Mouse (Mus musculus): ENCODE data around the gene Zrsr1.
A peak's percentile ranks its signal among the peaks of the same experiment; 100 is the strongest.

The Zrsr1 gene

DNA sequence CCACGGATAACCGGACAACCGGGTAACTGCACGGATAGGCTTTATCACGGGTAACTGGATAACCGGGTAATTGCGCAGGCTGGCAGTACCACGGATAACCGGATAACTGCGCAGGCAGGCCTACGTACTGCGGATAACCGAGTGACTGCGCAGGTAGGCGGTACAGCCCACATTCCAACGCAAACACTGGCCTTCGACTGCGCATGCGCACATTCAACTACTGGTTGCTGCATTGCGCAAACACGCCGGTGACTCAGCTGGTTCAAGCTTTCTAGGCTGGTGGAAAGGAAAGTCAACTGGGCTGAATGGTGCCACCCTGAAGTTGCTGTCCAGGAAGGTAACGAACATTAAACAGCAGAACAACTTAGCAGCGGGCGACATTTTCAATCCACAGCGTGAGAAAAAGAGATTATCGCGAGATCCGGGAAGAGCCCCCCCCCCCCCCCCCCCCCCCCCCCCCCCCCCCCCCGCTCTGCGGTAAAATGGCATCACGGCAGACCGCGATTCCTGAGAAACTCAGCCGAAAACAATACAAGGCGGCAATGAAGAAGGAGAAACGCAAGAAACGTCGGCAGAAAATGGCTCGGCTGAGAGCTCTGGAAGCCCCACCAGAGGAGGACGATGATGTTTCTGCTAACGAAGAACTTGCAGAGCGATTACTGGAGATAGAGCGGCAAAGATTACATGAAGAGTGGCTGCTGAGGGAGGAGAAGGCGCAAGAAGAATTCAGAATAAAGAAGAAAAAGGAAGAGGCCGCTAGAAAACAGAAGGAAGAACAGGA lies 1.1 kb downstream of the Zrsr1 start:
- peak; percentile 72 to 77 for DNase-seq (ENCODE audit: low spot score in 2 of 2)

DNA sequence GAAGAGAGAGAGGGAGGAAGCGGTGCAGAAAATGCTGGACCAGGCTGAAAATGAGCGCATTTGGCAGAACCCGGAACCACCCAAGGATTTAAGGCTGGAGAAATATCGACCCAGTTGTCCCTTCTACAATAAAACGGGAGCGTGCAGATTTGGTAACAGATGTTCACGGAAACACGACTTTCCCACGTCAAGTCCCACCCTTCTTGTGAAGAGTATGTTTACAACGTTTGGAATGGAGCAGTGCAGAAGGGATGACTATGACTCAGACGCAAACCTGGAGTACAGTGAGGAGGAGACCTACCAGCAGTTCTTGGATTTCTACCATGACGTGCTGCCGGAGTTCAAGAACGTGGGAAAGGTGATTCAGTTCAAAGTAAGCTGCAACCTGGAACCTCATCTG lies 1.8 kb downstream of the Zrsr1 start:
- no peak for DNase-seq (ENCODE audit: low spot score in 2 of 2)

DNA sequence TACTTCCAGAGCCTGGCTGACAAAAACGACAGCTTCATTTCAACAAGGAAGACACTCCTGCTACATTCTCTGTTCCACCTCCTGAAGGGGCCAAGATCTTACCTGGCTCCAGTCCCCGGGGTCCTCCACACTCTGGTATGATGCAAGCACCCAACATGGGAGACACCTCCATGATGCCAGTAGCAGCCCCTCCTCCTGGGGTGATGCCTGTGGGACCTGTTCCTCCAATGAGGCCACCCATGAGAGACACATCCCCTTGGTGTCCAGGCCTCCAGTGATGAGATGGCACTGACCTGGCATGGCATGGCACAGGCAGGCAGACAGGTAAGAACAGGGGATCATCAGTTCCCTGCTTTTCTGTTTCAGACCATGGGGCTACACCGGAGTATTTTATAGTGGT lies 6.4 kb downstream of the Zrsr1 start:
- DNase-seq (ENCODE audit: low spot score in 2 of 2): no peak

DNA sequence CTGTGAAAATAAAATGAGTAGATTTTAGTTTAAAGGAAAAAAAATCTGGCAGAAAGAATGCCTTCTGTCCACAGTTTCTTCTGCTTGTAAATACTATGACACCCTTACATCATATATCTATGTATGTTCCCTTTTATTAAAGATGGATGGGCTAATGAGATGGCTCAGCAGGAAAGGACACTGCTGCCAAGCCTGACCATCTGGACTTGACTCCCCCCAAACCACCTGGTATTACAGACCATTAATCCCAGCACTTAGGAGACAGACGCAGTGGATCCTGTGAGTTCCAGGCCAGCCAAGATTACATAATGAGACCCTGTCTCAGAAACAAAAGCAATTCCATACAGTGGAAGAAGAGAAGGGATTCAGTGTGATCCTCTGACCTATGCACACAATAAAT lies 6.9 kb downstream of the Zrsr1 start:
- no peak for DNase-seq (ENCODE audit: low spot score in 2 of 2)

DNA sequence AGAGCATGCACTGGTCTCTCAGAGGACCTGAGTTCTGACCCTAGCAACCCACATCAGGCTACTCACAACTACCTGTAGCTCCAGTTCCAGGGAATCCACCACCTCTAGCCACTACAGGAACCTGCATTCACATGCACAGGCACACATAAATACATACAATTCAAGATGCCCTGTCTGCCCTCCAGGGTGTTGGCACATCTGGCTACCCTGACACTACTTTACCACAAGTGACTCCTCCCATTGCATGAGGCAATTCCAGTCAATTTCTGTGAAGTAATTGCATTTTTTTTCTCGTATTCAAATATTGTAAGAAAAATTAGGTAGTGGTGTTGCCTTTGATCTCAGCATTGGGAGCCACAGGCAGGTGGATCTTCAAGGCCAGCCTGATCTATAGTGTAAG lies 7.4 kb downstream of the Zrsr1 start:
- no peak for DNase-seq (ENCODE audit: low spot score in 2 of 2)

DNA sequence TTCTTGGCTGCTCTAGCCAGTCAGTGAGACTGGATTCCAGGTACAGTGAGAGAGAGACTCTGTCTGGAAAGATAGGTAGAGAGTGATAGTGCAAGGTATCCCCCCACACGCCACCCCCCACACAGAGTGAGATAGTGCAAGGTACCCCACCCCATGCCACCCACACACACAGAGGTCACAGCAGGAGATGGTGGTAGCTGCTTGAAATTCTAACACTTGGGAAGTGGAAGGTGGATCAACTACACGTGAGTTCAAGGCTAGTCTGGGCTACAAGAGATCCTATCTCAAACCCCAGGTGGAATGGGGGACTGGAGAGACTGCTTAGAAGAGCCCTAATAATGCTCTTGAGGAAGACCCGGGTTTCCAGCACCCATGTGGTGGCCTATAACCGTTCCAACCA lies 9.2 kb downstream of the Zrsr1 start:
- no peak for DNase-seq (ENCODE audit: low spot score in 2 of 2)

DNA sequence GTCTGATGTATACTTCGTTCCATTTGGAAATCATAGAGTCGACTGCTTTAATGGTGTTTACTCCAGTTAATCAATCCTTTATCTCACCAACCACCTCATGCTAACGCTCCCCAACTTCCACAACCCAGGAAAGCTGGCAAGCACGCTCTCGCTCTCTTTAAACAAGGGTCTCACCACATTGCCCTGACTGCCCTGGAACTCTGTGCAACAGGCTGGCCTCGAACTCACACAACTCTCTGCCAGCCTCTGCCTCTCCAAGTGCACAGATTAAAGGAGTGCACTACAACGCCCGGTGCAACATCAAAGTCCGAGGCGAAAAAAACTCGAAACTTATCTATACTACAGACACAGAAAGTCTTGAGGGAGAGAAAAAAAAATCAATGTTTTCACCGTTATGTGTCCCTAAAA lies 9.7 kb downstream of the Zrsr1 start:
- DNase-seq (ENCODE audit: low spot score in 2 of 2): no peak

DNA sequence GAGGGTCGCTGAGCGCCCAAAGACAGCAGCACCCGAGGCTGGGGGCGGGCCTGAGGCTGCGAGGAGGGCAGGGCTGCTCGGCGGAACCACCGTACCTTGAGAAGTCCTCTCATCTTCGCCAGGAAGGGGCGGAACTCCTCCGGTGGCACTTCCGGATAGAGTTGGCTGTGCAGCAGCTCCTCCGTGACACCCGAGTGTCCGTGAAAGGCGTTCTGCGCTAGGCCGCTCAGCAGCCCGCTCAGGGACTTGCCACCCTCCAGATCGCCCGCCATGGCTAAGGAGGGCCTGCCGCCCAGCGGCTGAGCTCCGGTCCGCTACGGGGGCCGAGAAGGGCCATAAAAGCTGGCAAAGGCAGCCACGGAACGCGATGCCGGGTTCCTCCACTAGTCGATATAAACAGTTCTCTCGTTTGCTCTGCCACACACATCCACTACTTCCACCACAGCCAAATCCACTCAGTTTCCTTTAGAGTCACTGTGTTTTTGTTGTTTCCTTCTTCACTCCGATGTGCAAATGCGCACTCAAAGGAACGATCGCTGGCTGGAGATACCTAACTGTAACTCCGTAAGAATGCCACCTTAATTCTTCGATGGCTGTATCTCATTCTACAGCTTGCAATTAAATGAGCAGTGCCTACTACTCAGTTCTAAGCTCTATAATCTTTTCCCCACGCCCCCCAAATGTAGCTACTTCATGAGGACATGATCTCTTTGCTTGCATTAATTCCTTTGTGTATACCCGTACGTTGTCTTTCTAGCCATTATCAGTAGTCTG lies 10.4 kb downstream of the Zrsr1 start, which contains the start of the genes Gm28048 and Commd1:
Gene Gm28048 (minus strand): TSS at position 107 of the 774 bp plus-strand sequence.
Gene Commd1 (minus strand): TSS at position 399 of the 774 bp plus-strand sequence.
- DNase-seq (ENCODE audit: low spot score in 2 of 2): peak; percentile 92 to 97

DNA sequence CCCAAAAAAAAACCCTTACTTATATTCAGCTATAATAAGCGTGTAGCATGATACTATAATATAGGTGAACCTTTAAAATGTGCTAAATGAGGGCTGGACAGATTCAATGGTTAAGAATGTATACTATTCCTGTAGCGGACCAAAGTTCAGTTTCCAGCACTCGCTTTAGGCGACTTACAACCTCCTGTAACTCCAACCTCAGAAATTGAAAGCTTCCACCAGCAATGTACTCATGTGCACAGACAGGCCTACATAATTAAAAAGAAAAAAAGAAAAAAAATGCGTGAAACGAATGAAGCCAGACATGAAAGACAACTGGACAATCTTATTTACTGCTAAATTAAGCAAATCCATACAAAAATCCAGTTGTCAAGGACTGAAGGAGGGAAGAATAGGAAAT lies 11.0 kb downstream of the Zrsr1 start:
- DNase-seq (ENCODE audit: low spot score in 2 of 2): no peak

DNA sequence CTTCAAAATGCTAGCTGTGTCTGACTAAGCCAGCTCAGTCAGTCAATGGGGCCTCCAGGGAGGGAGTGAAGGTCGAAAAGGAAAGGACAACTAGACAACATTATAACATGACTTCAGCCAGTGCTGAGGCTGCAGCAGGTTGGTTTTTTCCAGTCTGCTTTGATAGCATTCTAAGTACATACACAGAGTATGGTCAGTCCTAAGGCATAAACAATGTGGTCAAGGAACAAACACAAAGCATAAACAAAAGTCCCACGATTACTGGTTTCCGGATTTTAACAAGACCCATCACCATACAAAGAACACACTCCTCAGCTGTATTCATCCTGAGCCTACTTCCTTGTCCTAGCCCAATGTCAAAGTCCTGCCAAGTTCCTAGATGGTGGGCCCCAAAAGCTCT lies 13.7 kb downstream of the Zrsr1 start:
- no peak for DNase-seq (ENCODE audit: low spot score in 2 of 2)

DNA sequence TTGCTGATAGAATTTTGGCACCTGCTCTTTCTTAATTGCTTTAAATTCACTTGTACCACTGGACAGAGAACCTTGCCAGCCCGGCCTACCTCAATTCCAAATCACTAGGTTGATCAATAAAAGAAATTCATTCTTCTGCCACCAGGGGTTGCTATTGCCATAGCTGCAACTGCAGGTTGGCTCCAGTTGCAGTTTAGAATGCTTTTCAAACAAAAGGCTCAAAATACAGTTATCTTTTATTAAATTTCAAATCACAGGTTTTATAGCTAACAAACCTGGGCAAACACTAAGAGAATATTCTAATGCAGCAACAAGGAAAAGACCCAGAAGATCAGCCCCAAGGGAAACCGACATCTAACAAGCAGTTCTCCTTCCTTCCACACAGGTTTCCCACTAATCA lies 15.6 kb downstream of the Zrsr1 start:
- no peak for DNase-seq (ENCODE audit: low spot score in 2 of 2)

DNA sequence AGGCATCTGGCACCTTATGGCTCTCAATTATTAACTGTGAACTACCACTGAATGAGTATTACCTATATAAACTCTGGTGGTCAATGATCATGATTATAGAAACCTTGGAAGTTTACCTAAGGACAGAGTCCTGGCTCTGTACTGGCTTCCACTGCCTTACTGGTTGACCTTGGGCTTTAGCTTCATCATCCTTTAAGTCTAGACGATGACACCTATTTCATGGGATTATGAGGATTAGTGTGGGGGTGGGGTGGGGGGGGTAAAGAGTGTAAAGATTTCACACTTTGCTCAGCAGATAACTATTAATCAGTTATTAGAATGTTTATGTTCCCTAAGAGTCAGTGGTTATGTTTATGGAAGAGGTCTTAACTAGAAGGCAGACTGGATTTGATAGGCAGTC lies 18.0 kb downstream of the Zrsr1 start:
- DNase-seq (ENCODE audit: low spot score in 2 of 2): no peak

DNA sequence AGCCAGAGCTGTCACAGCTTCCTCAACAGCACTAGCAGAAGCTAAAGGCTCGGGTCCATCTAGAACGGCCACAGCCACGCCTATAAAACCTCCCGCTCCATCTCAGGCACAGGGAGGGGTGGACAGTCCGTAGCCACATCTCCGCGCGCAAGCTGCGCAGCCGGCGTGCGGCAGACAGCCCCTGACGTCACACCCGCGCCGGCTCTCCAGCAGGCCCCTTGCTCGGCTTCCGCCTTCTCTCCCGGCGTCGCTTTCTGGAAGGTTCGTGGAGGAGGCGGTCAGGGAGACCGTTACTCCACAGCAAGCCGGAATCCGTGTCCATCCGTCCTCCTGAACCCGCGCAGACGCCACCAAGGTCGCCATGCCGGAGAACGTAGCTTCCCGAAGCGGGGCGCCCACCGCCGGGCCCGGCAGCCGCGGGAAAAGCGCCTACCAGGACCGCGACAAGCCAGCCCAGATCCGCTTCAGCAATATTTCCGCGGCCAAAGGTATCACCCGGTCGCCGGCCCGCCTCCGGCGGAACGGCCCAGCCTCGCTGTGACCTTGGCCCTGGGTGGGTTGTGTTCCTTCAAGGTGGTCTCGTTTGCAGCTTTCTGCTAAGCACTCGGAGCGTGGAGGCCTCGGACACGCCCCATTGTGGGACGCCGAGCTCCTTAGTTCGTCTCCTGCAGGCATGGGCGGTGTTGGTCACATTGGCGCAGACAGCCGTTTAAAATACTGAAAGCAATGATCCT lies 18.8 kb downstream of the Zrsr1 start, which contains the start of gene Cct4:
Gene Cct4 (plus strand): TSS at position 127 of the 734 bp plus-strand sequence.
- peak; percentile 87 to 89 for DNase-seq (ENCODE audit: low spot score in 2 of 2)

DNA sequence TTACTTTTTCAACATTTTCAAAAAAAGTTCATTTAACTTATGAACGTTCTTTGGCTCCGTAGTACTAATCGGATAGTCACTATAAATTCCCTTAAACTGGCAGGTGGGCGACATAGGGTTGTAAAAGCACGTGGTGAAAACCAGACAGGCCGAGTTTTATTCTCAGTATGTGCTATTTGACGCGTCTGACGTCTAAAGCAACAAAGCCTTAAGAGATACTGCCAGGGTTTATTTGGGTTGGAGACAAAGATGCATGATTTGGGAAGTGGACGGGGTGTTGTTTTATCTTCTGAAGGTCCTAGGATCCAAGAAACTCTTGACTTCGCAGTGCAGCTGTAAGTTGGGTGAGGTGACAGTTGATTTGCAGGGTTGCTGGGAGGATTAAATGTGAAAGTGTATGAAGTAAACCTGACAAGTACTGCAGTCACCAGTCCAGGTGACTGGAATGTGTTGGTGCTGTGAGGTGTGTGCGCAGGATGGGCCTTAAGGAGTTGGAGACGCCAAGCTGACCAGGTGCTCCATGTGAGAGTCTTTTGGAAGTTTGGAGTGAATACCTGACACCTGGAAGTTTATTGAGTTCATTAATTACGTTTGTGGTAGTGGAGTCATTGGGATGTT lies 19.5 kb downstream of the Zrsr1 start:
- DNase-seq (ENCODE audit: low spot score in 2 of 2): no peak

DNA sequence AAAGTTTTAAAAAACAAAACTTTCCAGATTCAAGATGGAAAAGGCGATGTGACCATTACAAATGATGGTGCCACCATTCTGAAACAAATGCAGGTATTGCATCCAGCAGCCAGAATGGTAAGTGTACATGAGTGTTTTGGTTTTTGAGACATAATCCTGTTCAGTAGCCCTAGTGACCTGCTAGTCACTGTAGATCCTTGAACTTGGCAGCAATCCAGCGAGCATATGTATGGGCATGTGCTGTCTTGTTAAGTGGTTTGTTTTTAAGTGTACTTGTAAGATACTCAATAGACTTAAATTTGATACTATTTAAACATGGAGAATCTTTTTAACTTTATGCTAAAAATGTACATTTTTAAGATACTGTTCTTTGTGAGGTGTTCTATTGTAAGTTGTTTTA lies 22.5 kb downstream of the Zrsr1 start:
- DNase-seq (ENCODE audit: low spot score in 2 of 2): no peak

DNA sequence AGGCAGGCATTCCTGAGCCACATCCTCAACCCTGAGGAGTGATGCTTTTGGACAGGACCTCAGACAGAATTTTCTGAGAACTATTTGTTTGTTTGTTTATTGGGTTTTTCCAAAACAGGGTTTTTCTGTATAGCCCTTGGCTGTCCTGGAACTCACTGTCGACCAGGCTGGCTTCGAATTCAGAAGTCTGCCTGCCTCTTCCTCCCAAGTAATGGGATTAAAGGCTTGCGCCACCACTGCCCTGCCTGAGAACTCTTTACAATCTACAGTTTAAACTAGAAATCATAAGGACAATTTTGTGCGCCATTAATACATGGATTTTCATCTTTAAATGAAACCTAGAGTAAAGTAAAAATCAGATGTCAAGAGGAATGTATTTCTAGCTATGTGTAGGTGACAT lies 23.7 kb downstream of the Zrsr1 start:
- no peak for DNase-seq (ENCODE audit: low spot score in 2 of 2)

DNA sequence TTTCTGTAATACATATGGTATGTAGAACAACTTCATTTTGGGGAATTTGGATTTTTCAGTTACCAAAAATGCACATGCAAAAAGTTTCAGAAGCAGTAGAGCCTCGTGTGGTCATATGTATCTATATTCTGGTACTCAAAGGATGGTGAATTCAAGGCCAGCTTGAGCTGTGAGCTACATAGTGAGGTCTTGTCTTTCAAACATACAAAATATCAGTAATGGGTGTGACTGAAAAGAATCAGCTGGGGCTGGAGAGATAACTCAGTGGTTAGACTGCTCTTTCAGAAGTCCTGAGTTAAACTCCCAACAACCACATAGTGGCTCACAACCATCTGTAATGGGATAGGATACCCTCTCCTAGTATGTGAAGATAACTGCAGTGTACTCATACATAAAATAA lies 26.5 kb downstream of the Zrsr1 start:
- DNase-seq (ENCODE audit: low spot score in 2 of 2): no peak

DNA sequence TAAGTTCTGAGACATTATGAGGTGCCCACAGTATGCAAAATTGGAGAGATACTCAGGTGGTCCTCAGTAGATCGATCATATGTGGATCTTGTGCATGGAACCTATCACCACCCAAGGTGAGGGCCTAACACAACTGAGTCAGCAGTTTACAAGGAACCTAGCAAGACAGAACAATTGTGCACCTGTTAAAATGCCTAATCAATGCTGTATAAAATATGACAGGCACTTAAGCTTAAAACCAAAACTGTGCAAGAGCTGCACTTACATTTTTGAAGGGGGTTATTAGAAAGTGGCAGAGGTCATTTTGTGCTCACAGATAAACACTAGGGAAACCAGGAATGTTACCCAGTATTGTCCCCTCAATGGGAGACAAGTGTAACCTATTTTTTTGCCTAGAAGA lies 33.5 kb downstream of the Zrsr1 start:
- DNase-seq (ENCODE audit: low spot score in 2 of 2): no peak

DNA sequence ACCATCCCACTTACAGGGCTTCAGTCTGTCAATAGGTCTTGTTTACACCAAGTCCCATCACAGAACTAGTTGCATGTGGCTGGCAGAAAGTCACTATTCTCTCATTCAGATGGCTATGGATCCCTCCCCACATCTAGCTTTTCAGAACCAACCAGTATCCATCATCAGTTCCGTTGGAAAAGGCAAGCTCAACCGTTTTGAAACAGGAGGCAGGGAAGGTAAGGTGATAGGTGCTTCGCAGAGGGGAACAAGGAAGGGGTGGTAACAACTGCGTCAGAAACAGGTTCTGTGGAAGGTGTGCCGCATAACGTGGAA lies 35.3 kb downstream of the Zrsr1 start:
- DNase-seq (ENCODE audit: low spot score in 2 of 2): no peak

DNA sequence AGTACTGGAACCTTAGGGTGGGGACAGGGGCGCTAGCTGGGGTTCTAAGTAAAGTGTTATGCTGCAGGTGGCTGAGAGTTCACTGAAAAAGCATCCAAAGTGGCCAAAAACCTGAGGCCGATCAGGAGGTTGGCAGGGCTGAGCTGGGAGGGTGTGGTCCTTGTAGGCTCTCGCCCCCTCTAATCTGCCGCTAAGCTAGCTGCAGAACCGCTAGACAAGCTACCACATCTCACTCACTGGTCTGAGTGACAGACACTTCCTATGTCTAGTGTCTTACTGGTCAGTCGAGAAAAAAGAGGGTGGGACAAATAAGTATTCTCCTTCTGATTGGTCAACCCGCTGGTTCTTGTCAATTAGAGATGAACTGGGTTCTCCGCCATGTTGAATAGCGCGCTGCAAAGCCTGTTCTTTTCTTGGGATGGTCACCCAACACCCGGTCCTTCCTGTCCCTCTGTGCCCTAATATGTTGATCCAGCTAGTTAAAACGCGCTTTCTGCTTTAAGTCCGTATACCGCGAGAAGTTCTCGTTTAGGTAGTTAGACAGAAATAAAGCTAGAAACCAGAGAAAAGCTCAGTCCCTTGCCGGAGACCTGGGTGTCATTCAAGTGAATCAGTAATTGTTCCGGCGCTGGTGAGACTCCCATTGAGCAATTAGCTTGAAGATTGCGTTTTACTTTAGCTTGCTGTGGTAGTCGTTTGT lies 35.8 kb downstream of the Zrsr1 start, which contains the start of gene Fam161a:
Gene Fam161a (plus strand): TSS at position 51 of the 700 bp plus-strand sequence.
- peak; percentile 54 to 70 for DNase-seq (ENCODE audit: low spot score in 2 of 2)

DNA sequence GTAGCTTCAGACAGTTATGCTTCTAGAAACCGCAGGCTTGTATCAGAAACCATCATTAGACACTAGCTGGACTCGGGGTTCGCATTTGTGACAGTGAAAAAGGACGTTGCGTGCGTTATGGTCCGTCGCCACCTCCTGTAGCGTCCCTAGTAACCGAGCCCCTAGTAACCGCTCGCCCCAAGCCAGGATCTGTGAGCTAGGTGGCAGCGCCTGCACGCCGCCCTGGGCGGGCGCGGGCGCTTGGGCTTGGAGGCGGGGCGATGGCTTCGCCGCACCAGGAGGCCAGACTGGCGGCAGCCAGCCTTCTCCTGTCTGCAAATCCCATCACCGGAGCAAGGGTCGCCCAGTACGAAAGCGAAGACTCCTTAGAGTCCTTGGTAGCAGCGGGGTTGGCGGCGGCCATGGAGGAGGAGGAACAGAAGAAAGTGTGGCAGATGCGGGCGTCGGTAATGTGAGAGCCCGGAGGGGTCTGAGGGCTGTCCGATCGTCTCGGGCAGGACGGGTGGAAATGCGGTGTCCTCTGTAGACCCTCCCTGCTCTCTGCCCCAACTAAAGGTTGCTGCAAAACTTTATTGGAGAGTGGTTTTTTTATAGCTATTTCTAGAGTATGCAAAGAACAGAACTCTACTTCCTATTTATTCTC lies 36.5 kb downstream of the Zrsr1 start:
- DNase-seq (ENCODE audit: low spot score in 2 of 2): peak in 1 of 2 experiments; percentile 61
